Mouse (Mus musculus) forebrain, embryonic 10.5 days (tissue): Measurements from ENCODE around the gene Tnfrsf9. TPM values are rescaled to one million over a fixed set of nuclear protein-coding genes. Genes with fewer than 3 reads are reported as not detected.

ENCODE experiments used
- DNase-seq: peaks from one replicate; pipeline ENCODE4 v3.0.0-alpha.2; 2017; ENCODE audit warnings: low spot score; ENCODE audit errors: extremely low spot score
- H3K27ac ChIP-seq: fragments of 300-500 bp; sonication (generic); 2 replicates; pipeline ENCODE4 v1.5.1; 2016; ENCODE audit warnings: mild to moderate bottlenecking
- H3K27me3 ChIP-seq: fragments of 300-500 bp; sonication (generic); 2 replicates; pipeline ENCODE4 v1.6.1; 2016; ENCODE audit warnings: mild to moderate bottlenecking; ENCODE audit not compliant: poor library complexity, severe bottlenecking
- H3K36me3 ChIP-seq: fragments of 300-500 bp; sonication (generic); replicated peaks from 2 replicates; pipeline ENCODE4 v1.6.1; 2016; ENCODE audit warnings: mild to moderate bottlenecking, moderate library complexity
- H3K4me1 ChIP-seq: fragments of 300-500 bp; sonication (generic); 2 replicates; pipeline ENCODE4 v1.6.1; 2016
- H3K4me3 ChIP-seq: fragments of 300-500 bp; sonication (generic); 2 replicates; pipeline ENCODE4 v1.5.1; 2016; ENCODE audit warnings: mild to moderate bottlenecking, moderate library complexity
- H3K9me3 ChIP-seq: fragments of 300-500 bp; sonication (generic); 2 replicates; pipeline ENCODE4 v1.6.1; 2016; ENCODE audit warnings: mild to moderate bottlenecking, moderate library complexity
- WGBS: fragments of 180-500 bp; shearing (Covaris S2); methylation state at CpG from one replicate; pipeline ENCODE4 v1.1.7; 2016; 5-methylcytosine and 5-hydroxymethylcytosine counted together
- polyA plus RNA-seq: library from polyadenylated mRNA; unstranded; fragments of >200 nt; fragmentation: Nextera tagmentation; extraction: Ambion mirVana; gene quantifications from 2 replicates; pipeline ENCODE4 v1.2.1, GENCODE M21; 2016

Tnfrsf9 gene
- polyA plus RNA-seq, 1 experiment from 2014 or later: 0.32 TPM

- no peaks in the 10 kb centered on the region for H3K27me3 ChIP-seq
- H3K4me3 ChIP-seq: no peak overlapping the region
- H3K9me3 ChIP-seq: no peaks in the 10 kb centered on the region
- no peaks in the 10 kb centered on the region for H3K36me3 ChIP-seq
- no peak overlapping the region for H3K27ac ChIP-seq
- H3K4me1 ChIP-seq: peaks cover 4% of the 10 kb centered on the region; the same call in 1 of the 2 replicates
- 49% methylated on average over 6 of the region's 6 CpGs for WGBS
- no peak for DNase-seq
These were observed 75.8 kb downstream of the Tnfrsf9 start for GRCm38 (mm10) chr4:150990148-150990547.

Other genes with a start within 250 kb of the Tnfrsf9 start
- 16.5 and 18.7 TPM in 2 replicates for gene Errfi1, start 60.6 kb upstream of the Tnfrsf9 start, polyA plus RNA-seq
- 497 and 502 TPM in 2 replicates for gene Park7, start 125 bp upstream of the Tnfrsf9 start, polyA plus RNA-seq
- not detected in 2 replicates for gene Uts2, start 82.5 kb downstream of the Tnfrsf9 start, polyA plus RNA-seq
- gene Per3, start 130.1 kb downstream of the Tnfrsf9 start, polyA plus RNA-seq: 6.1 and 6.5 TPM in 2 replicates
- gene Vamp3, start 143.4 kb downstream of the Tnfrsf9 start, polyA plus RNA-seq: 123 and 124 TPM in 2 replicates
- not detected in 2 replicates for gene Gm13090, start 175.0 kb downstream of the Tnfrsf9 start, polyA plus RNA-seq